Mouse (Mus musculus) spleen, adult 18-20 months (tissue): ENCODE data around the gene Mapkap1.

Experiments used
- DNase-seq, 2 experiments: peaks; one replicate each; pipeline ENCODE4 v3.0.0; 2022; ENCODE audit warnings: mixed read lengths in 2 of 2

The Mapkap1 gene

GRCm38 (mm10) chr2:34638955-34639650 is 232.5 kb downstream of the Mapkap1 start:
- peak; percentile 53 to 85 for DNase-seq

- no peak for DNase-seq
Measured at GRCm38 (mm10) chr2:34639725-34640124, 233.2 kb downstream of the Mapkap1 start.

- DNase-seq: peak; percentile 17 to 56
Measured at GRCm38 (mm10) chr2:34642351-34642750, 235.8 kb downstream of the Mapkap1 start.

- DNase-seq: no peak
Measured at GRCm38 (mm10) chr2:34644571-34645526, 238.3 kb downstream of the Mapkap1 start.

- DNase-seq: peak; percentile 66 to 78
Measured at GRCm38 (mm10) chr2:34645851-34646540, 239.4 kb downstream of the Mapkap1 start.

- no peak for DNase-seq
Measured at GRCm38 (mm10) chr2:34646541-34646865, 239.9 kb downstream of the Mapkap1 start.

GRCm38 (mm10) chr2:34647410-34647809 is 240.8 kb downstream of the Mapkap1 start:
- DNase-seq: no peak

GRCm38 (mm10) chr2:34667820-34668219 is 261.2 kb downstream of the Mapkap1 start:
- no peak for DNase-seq

- no peak for DNase-seq
Measured at GRCm38 (mm10) chr2:34668440-34669191, 262.0 kb downstream of the Mapkap1 start.

GRCm38 (mm10) chr2:34669203-34669746 is 262.7 kb downstream of the Mapkap1 start:
- DNase-seq: no peak

- DNase-seq: no peak
Measured at GRCm38 (mm10) chr2:34670470-34670869, 263.9 kb downstream of the Mapkap1 start.

GRCm38 (mm10) chr2:34671385-34672026 is 264.9 kb downstream of the Mapkap1 start:
- DNase-seq: peak in 1 of 2 experiments; percentile 25

- no peak for DNase-seq
Measured at GRCm38 (mm10) chr2:34673846-34674245, 267.3 kb downstream of the Mapkap1 start.
